Mouse (Mus musculus): Measurements from ENCODE around the gene Speer4a. TPM values are rescaled to one million over a fixed set of nuclear protein-coding genes. Genes with fewer than 3 reads are reported as not detected.
"Not testable (repeated sequence)": the region's sequence is repeated elsewhere in the genome, so short reads cannot be mapped to it uniquely, and the experiment has no call there.

Speer4a gene
- not detected for polyA plus RNA-seq (2017; shearing (Covaris generic))

DNA sequence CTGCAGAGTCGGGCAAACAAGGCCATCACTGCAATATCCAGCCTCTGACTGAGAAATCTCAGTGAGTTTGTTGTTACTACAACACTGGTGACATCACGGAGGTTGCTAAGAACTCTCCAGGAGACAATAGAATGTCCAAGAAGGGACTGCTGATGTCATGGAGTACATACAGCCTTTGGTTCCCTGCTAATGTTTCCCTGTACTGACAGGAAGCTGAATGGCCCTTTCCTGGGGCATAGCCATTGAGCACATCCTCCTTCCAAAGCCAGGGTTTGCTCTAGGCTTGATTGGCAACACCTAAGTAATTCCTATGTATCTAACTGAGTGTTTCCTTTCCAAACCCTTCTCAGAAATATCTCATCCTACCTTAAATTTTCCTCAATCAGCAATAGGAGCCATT, at the start of gene Speer4a:
Speer4a (minus strand) TSS at position 101 of the 400 bp plus-strand sequence.
- ATAC-seq = not testable (repeated sequence)

DNA sequence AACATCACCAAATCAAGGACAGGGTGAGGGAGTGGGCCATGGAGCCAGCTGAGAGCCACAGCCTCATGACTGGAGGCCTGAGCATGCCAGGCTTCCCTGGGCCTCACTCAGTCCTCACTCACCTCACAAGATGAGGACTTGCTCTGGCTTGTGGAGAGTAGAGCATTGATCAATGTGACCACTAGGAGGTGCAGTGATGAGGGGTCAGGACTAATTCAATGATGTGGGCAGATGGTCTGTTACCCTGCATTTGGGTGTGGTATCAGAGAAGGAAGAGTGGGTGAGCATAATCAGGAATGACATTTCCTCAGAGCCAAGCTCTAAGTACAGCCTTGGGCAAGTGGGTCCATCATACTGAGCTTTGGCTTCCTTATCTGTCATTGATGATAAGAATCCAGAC, 39.7 kb upstream of the Speer4a start:
- ATAC-seq = not testable (repeated sequence)

DNA sequence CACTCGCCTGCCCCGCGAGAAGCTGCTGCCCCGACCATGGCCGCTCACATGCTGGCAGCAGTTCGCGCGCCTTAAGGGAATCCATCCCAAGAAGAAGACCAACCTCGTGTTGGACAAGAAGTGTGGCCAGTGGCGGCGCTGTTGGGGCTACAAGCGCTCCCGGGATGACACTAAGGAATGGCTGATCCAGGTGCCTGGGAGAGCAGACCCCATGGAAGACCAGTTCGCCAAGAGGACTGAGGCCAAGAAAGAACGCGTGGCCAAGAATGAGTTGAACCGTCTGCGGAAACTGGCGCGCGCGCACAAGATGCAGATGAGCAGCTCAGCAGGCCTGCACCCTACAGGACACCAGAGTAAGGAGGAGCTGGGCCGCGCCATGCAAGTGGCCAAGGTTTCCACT, 31.4 kb upstream of the Speer4a start:
- ATAC-seq = no peak

DNA sequence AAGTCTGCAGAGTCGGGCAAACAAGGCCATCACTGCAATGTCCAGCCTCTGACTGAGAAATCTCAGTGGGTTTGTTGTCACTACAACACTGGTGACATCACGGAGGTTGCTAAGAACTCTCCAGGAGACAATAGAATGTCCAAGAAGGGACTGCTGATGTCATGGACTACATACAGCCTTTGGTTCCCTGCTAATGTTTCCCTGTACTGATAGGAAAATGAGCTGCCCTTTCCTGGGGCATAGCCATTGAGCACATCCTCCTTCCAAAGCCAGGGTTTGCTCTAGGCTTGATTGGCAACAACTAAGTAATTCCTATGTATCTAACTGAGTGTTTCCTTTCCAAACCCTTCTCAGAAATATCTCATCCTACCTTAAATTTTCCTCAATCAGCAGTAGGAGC, 19.1 kb upstream of the Speer4a start, which contains the start of gene Gm7347:
Gm7347 (minus strand) TSS at position 101 of the 400 bp plus-strand sequence.
- not testable (repeated sequence) for ATAC-seq

DNA sequence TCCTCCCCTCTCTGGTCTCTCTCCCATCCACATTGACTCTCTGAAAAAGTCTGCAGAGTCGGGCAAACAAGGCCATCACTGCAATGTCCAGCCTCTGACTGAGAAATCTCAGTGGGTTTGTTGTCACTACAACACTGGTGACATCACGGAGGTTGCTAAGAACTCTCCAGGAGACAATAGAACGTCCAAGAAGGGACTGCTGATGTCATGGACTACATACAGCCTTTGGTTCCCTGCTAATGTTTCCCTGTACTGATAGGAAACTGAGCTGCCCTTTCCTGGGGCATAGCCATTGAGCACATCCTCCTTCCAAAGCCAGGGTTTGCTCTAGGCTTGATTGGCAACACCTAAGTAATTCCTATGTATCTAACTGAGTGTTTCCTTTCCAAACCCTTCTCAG, 16.5 kb downstream of the Speer4a start, which contains the start of gene Gm5862:
Gm5862 (minus strand) TSS at position 101 of the 400 bp plus-strand sequence.
- not testable (repeated sequence) for ATAC-seq

DNA sequence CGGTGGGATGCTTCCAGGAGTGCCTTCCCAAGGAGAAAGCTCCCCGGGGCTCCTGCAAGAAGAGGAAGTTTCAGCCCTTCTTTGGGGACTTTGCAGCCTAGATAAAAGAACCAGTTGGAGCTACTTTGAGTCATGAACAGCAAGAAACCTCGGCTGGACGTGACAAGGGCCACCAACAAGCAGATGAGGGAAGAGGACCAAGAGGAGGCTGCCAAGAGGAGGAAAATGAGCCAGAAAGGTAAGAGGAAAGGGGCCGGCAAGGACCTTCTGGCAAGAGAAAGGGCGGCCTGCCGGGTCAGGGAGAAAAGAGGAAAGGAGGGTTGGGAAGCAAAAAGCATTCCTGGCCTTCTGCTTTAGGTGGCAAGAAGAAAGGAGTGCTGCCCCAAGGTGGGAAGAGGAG, 31.7 kb downstream of the Speer4a start:
- not testable (repeated sequence) for ATAC-seq

DNA sequence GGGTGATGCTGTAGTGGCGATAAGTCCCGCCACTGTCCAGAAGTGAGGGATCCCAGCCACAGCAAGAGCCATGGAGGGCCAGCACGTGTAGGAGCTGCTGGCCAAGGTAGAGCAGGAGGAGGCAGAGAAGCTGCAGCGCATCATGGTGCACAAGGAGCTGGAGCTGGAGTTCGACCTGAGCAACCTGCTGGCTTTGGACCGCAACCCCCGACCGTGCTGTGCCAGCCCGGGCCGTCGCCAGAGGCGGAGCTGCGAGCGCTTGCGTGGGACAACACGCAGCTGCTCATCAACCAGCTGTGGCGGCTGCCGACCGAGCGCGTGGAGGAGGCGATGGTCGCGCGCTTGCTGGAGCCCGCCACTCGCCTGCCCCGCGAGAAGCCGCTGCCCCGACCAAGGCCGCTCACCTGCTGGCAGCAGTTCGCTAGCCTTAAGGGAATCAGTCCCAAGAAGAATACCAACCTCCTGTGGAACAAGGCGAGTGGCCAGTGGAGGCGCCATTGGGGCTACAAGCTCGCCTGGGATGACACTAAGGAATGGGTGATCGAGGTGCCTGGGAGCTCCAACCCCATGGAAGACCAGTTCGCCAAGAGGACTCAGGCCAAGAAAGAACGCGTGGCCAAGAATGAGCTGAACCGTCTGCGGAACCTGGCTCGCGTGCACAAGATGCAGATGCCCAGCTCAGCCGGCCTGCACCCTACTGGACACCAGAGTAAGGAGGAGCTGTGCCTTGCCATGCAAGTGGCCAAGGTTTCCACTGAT, 32.2 kb downstream of the Speer4a start:
- ATAC-seq = not testable (repeated sequence)

DNA sequence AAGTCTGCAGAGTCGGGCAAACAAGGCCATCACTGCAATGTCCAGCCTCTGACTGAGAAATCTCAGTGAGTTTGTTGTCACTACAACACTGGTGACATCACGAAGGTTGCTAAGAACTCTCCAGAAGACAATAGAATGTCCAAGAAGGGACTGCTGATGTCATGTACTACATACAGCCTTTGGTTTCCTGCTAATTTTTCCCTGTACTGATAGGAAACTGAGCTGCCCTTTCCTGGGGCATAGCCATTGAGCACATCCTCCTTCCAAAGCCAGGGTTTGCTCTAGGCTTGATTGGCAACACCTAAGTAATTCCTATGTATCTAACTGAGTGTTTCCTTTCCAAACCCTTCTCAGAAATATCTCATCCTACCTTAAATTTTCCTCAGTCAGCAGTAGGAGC, 34.7 kb downstream of the Speer4a start, which contains the start of gene Gm1979:
Gm1979 (minus strand) TSS at position 101 of the 400 bp plus-strand sequence.
- ATAC-seq = not testable (repeated sequence)

DNA sequence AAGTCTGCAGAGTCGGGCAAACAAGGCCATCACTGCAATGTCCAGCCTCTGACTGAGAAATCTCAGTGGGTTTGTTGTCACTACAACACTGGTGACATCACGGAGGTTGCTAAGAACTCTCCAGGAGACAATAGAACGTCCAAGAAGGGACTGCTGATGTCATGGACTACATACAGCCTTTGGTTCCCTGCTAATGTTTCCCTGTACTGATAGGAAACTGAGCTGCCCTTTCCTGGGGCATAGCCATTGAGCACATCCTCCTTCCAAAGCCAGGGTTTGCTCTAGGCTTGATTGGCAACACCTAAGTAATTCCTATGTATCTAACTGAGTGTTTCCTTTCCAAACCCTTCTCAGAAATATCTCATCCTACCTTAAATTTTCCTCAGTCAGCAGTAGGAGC, 50.8 kb downstream of the Speer4a start, which contains the start of gene Gm21698:
Gm21698 (minus strand) TSS at position 101 of the 400 bp plus-strand sequence.
- not testable (repeated sequence) for ATAC-seq

Other genes with a start within 250 kb of the Speer4a start
- not detected for gene Gm21663, start 97.2 kb downstream of the Speer4a start, polyA plus RNA-seq (2017; shearing (Covaris generic))
- not detected for gene Gm21671, start 85.1 kb downstream of the Speer4a start, polyA plus RNA-seq (2017; shearing (Covaris generic))
- not detected for gene Gm21680, start 66.9 kb downstream of the Speer4a start, polyA plus RNA-seq (2017; shearing (Covaris generic))
- gene Gm21698, start 50.9 kb downstream of the Speer4a start, polyA plus RNA-seq (2017; shearing (Covaris generic)) = not detected
- gene Gm1979, start 34.8 kb downstream of the Speer4a start, polyA plus RNA-seq (2017; shearing (Covaris generic)) = not detected
- gene Gm5862, start 16.6 kb downstream of the Speer4a start, polyA plus RNA-seq (2017; shearing (Covaris generic)) = not detected
- not detected for gene Gm7347, start 19.0 kb upstream of the Speer4a start, polyA plus RNA-seq (2017; shearing (Covaris generic))
- not detected for gene Gm10471, start 49.7 kb upstream of the Speer4a start, polyA plus RNA-seq (2017; shearing (Covaris generic))
- gene 5031410I06Rik, start 65.8 kb upstream of the Speer4a start, polyA plus RNA-seq (2017; shearing (Covaris generic)) = not detected
- not detected for gene Gm10220, start 81.9 kb upstream of the Speer4a start, polyA plus RNA-seq (2017; shearing (Covaris generic))
- gene Gm7361, start 218.1 kb upstream of the Speer4a start, polyA plus RNA-seq (2017; shearing (Covaris generic)) = not detected